Mouse (Mus musculus): Measurements from ENCODE around the gene AC141477.1. TPM values are rescaled to one million over a fixed set of nuclear protein-coding genes. Genes with fewer than 3 reads are reported as not detected.
A peak's percentile ranks its signal among the peaks of the same experiment; 100 is the strongest.

Gene AC141477.1
- polyA plus RNA-seq, 1 experiment from 2014 or later: not detected

DNA sequence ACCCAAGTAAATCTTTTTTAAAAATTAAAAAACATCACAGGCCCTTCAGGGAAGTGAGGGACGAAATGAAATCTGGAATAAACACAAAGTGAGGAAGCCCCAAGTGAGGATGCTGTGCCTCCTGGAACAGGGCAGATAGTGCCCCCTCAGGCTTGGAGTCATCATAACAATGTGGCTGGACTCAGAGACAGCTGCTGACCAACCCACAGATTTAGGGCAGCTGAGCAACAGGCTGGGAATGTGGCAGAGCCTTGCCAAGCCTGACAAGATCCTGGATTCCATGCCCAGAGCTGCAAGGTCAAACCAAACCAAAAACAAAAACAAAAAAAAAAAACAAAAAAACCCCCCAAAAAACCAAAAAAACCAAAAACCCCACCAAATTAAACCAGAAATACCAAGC is 21.0 kb upstream of the AC141477.1 start:
- Histone ChIP-seq H3K27me3 (ENCODE audit: insufficient read depth, low read length) (no peaks in the 10 kb centered on the region), H3K4me3 (ENCODE audit: low read length) (no peak overlapping the region), H3K9ac (replicated peaks; ENCODE audit: low read length) (no peak overlapping the region), H3K36me3 (ENCODE audit: insufficient read depth, low read length) (0 out of 2 replicates have a peak, but pooled peaks cover 4% of the 10 kb centered on the region), H3K9me3 (ENCODE audit: low read length) (peaks cover 9% of the 10 kb centered on the region; the same call in 1 of the 2 replicates), H3K4me2 (replicated peaks; ENCODE audit: low read depth, low read length) (no peak overlapping the region), H3K4me1 (ENCODE audit: insufficient read depth, low read length) (no peaks in the 10 kb centered on the region), H3K27ac (ENCODE audit: low read length) (no peak overlapping the region)
- WGBS: 100% methylated on average over 1 of the region's 1 CpGs
- no peak for ATAC-seq (ENCODE audit: low FRiP score, low TSS enrichment)

DNA sequence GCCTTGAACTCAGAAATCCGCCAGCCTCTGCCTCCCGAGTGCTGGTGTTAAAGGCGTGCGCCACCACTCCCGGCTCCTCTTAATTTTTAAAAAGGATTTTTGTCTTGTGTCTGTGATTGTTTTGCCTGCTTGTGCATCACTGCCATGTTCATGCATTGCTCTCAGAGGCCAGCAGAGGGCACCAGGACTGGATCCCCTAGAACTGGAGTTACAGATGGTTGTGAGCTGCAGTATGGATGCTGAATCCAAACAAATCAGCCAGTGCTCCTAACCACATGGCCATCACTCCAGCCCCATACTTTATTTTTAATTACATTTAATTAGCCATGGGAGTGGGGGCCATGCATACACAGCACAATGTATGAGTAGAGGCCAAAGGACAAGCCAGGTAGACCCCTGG is 15.0 kb upstream of the AC141477.1 start:
- H3K9ac ChIP-seq (replicated peaks; ENCODE audit: low read length): no peak overlapping the region
- no peaks in the 10 kb centered on the region for H3K4me1 ChIP-seq (ENCODE audit: insufficient read depth, low read length)
- H3K27me3 ChIP-seq (ENCODE audit: insufficient read depth, low read length): no peaks in the 10 kb centered on the region
- H3K4me2 ChIP-seq (replicated peaks; ENCODE audit: low read depth, low read length): no peak overlapping the region
- 65% methylated on average over 5 of the region's 5 CpGs for WGBS
- peaks cover 9% of the 10 kb centered on the region; the same call in 1 of the 2 replicates for H3K9me3 ChIP-seq (ENCODE audit: low read length)
- H3K27ac ChIP-seq (ENCODE audit: low read length): no peak overlapping the region
- H3K4me3 ChIP-seq (ENCODE audit: low read length): no peak overlapping the region
- ATAC-seq (ENCODE audit: low FRiP score, low TSS enrichment): no peak
- H3K36me3 ChIP-seq (ENCODE audit: insufficient read depth, low read length): no peaks in the 10 kb centered on the region

DNA sequence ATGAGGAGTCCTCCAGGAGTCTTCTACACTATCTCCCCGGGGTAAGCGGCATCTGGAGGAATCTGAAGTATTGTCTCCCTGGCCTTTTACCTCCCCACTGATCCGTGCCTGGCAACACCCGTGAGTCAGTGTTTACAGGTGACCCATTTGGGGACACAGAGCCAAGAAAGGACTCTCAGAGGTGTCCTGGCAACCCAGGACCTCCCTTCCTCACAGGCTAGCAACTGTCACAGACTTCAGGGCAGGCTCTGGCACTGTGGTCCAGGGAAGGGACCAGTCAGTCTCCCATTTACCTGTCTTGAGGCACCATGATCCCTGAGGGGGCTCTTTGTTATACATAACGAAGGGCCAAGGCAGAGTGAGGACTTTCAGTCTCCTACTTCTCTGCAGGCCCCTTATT is 8.6 kb upstream of the AC141477.1 start, which contains the start of gene 2610028H24Rik:
TSS of gene 2610028H24Rik (plus strand) at position 231 of the 400 bp plus-strand sequence.
- no peak for ATAC-seq (ENCODE audit: low FRiP score, low TSS enrichment)
- no peak within 1 kb of the TSS for H3K4me3 ChIP-seq (ENCODE audit: low read length)
- H3K27me3 ChIP-seq (ENCODE audit: insufficient read depth, low read length): no peaks in the 10 kb centered on the region
- H3K9me3 ChIP-seq (ENCODE audit: low read length): no peaks in the 10 kb centered on the region
- H3K36me3 ChIP-seq (ENCODE audit: insufficient read depth, low read length): no peaks in the 10 kb centered on the region
- H3K4me2 ChIP-seq (replicated peaks; ENCODE audit: low read depth, low read length): no peak within 1 kb of the TSS
- no peak within 1 kb of the TSS for H3K27ac ChIP-seq (ENCODE audit: low read length)
- WGBS: 60% methylated on average over 5 of the region's 5 CpGs
- no peak within 1 kb of the TSS for H3K9ac ChIP-seq (replicated peaks; ENCODE audit: low read length)
- H3K4me1 ChIP-seq (ENCODE audit: insufficient read depth, low read length): peaks cover under 1% of the 10 kb centered on the region; the same call in 1 of the 2 replicates

GRCm38 (mm10) chr10:76447406-76448229 is 7.4 kb upstream of the AC141477.1 start:
- no peak overlapping the region for H3K9ac ChIP-seq (replicated peaks; ENCODE audit: low read length)
- 80% methylated on average over 15 of the region's 15 CpGs for WGBS
- peaks cover 8% of the 10 kb centered on the region; the same call in 1 of the 2 replicates for H3K4me1 ChIP-seq (ENCODE audit: insufficient read depth, low read length)
- H3K36me3 ChIP-seq (ENCODE audit: insufficient read depth, low read length): no peaks in the 10 kb centered on the region
- no peak for ATAC-seq (ENCODE audit: low FRiP score, low TSS enrichment)
- H3K27me3 ChIP-seq (ENCODE audit: insufficient read depth, low read length): no peaks in the 10 kb centered on the region
- H3K27ac ChIP-seq (ENCODE audit: low read length): no peak overlapping the region
- H3K9me3 ChIP-seq (ENCODE audit: low read length): no peaks in the 10 kb centered on the region
- no peak overlapping the region for H3K4me3 ChIP-seq (ENCODE audit: low read length)
- H3K4me2 ChIP-seq (replicated peaks; ENCODE audit: low read depth, low read length): no peak overlapping the region

DNA sequence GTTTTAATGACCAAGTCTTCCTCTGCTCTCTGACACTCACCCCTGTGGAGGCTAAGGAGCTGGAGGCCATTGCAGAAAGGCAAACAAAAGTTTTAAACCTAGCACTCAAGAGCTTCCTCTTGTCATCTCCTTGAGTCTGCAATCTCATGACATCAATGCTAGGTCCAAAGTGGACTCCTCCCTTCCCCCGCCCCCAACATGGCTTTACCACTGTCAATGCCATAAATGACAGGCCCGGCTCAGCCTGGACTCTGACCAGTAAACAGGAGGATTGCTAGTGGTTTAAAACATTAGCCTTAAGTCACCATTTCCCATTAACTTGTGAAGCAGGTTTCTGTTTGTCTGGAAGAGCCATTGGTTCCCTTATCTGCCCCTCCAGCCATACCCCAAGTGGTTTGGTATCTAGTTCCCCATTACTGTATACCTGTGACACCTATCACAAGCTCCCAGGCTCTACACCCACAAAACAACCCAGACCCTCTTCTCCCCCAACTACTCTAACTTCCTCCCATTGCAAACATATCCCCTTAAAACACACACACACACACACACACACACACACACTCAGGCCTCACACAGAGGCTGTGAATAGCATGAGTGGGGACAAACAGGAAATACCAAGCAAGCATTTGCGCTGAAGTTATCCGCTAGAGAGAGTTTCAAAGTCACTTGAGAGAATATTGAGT is 5.9 kb upstream of the AC141477.1 start:
- no peaks in the 10 kb centered on the region for H3K9me3 ChIP-seq (ENCODE audit: low read length)
- peaks cover 16% of the 10 kb centered on the region for H3K4me1 ChIP-seq (ENCODE audit: insufficient read depth, low read length)
- H3K27me3 ChIP-seq (ENCODE audit: insufficient read depth, low read length): no peaks in the 10 kb centered on the region
- no peak overlapping the region for H3K9ac ChIP-seq (replicated peaks; ENCODE audit: low read length)
- ATAC-seq (ENCODE audit: low FRiP score, low TSS enrichment): no peak
- H3K27ac ChIP-seq (ENCODE audit: low read length): no peak overlapping the region
- H3K4me2 ChIP-seq (replicated peaks; ENCODE audit: low read depth, low read length): no peak overlapping the region
- WGBS: 66% methylated on average over 4 of the region's 4 CpGs
- no peaks in the 10 kb centered on the region for H3K36me3 ChIP-seq (ENCODE audit: insufficient read depth, low read length)
- no peak overlapping the region for H3K4me3 ChIP-seq (ENCODE audit: low read length)

GRCm38 (mm10) chr10:76442178-76443088 is 2.2 kb upstream of the AC141477.1 start, which contains the start of gene Pcnt:
Pcnt (minus strand) TSS chr10:76442786.
- H3K9ac ChIP-seq (replicated peaks; ENCODE audit: low read length): peak within 1 kb of the TSS; percentile 89
- peaks cover 16% of the 10 kb centered on the region for H3K4me1 ChIP-seq (ENCODE audit: insufficient read depth, low read length)
- peak within 1 kb of the TSS; percentile 84 for H3K4me2 ChIP-seq (replicated peaks; ENCODE audit: low read depth, low read length)
- ATAC-seq (ENCODE audit: low FRiP score, low TSS enrichment): peak; percentile 99
- H3K9me3 ChIP-seq (ENCODE audit: low read length): no peaks in the 10 kb centered on the region
- H3K27me3 ChIP-seq (ENCODE audit: insufficient read depth, low read length): no peaks in the 10 kb centered on the region
- peak within 1 kb of the TSS; percentile 93 for H3K4me3 ChIP-seq (ENCODE audit: low read length)
- WGBS: under 1% methylated on average over 77 of the region's 78 CpGs
- peak within 1 kb of the TSS; percentile 98 for H3K27ac ChIP-seq (ENCODE audit: low read length)
- H3K36me3 ChIP-seq (ENCODE audit: insufficient read depth, low read length): peaks cover 17% of the 10 kb centered on the region

DNA sequence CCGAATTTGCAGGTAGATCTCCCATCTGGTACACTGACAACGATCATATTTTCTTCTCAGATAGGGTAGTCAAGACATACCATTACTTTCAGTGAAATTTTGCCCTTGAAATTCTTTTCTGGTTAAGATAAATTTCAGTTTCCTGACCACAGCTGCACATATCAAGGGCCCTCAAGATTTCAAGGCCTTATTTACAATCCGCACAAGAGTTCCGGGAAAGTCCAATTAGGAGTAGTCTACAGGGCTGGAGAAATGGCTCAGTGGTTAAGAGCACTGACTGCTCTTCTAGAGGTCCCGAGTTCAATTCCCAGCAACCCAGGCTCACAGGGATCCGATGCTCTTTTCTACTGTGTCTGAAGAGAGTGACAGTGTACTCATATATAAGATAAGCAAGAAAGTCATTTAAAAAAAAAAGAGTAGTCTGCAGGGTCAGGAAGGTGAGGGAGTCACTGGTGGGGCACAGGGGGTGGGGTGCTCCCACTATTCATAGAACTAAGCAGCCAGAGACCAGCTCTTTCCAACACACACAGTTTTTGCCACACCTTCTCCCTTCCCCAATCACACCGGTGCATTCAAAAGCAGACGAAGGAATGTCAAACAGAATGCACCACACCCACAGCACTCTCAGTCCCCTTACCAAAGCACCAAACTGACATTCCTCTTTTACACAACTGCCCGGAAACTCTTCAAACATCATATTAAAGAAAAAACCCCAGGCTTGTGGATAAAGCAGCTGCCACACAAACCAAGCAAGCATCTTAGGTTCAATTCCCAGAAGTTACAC is 945 bp downstream of the AC141477.1 start:
- no peak overlapping the region for H3K4me3 ChIP-seq (ENCODE audit: low read length)
- H3K27ac ChIP-seq (ENCODE audit: low read length): no peak overlapping the region
- H3K27me3 ChIP-seq (ENCODE audit: insufficient read depth, low read length): no peaks in the 10 kb centered on the region
- WGBS: 95% methylated on average over 9 of the region's 9 CpGs
- H3K36me3 ChIP-seq (ENCODE audit: insufficient read depth, low read length): peaks cover 38% of the 10 kb centered on the region
- no peak for ATAC-seq (ENCODE audit: low FRiP score, low TSS enrichment)
- no peaks in the 10 kb centered on the region for H3K9me3 ChIP-seq (ENCODE audit: low read length)
- H3K4me1 ChIP-seq (ENCODE audit: insufficient read depth, low read length): peaks cover 16% of the 10 kb centered on the region
- H3K4me2 ChIP-seq (replicated peaks; ENCODE audit: low read depth, low read length): no peak overlapping the region
- H3K9ac ChIP-seq (replicated peaks; ENCODE audit: low read length): no peak overlapping the region

- no peak overlapping the region for H3K27ac ChIP-seq (ENCODE audit: low read length)
- H3K36me3 ChIP-seq (ENCODE audit: insufficient read depth, low read length): peaks cover 78% of the 10 kb centered on the region
- H3K27me3 ChIP-seq (ENCODE audit: insufficient read depth, low read length): no peaks in the 10 kb centered on the region
- H3K9me3 ChIP-seq (ENCODE audit: low read length): no peaks in the 10 kb centered on the region
- no peak overlapping the region for H3K4me3 ChIP-seq (ENCODE audit: low read length)
- H3K4me2 ChIP-seq (replicated peaks; ENCODE audit: low read depth, low read length): no peak overlapping the region
- no peak for ATAC-seq (ENCODE audit: low FRiP score, low TSS enrichment)
- WGBS: 94% methylated on average over 11 of the region's 11 CpGs
- H3K4me1 ChIP-seq (ENCODE audit: insufficient read depth, low read length): no peaks in the 10 kb centered on the region
- no peak overlapping the region for H3K9ac ChIP-seq (replicated peaks; ENCODE audit: low read length)
Observed at GRCm38 (mm10) chr10:76433925-76434324, 6.3 kb downstream of the AC141477.1 start.

- Histone ChIP-seq H3K27ac (ENCODE audit: low read length) (no peak overlapping the region), H3K9ac (replicated peaks; ENCODE audit: low read length) (no peak overlapping the region), H3K27me3 (ENCODE audit: insufficient read depth, low read length) (no peaks in the 10 kb centered on the region), H3K4me1 (ENCODE audit: insufficient read depth, low read length) (no peaks in the 10 kb centered on the region), H3K4me3 (ENCODE audit: low read length) (no peak overlapping the region), H3K4me2 (replicated peaks; ENCODE audit: low read depth, low read length) (no peak overlapping the region), H3K9me3 (ENCODE audit: low read length) (no peaks in the 10 kb centered on the region), H3K36me3 (ENCODE audit: insufficient read depth, low read length) (peaks cover 83% of the 10 kb centered on the region)
- WGBS: 92% methylated on average over 7 of the region's 7 CpGs
- no peak for ATAC-seq (ENCODE audit: low FRiP score, low TSS enrichment)
Observed at GRCm38 (mm10) chr10:76425674-76426073, 14.6 kb downstream of the AC141477.1 start.

Data from kidney, embryonic 16.5 days (tissue).